Mouse (Mus musculus): ENCODE results near the gene Sertad2.

GRCm38 (mm10) chr11:20592010-20592409, 49.0 kb downstream of the Sertad2 start:
- TF ChIP-seq BHLHE40 (IDR thresholded peaks at IDR 0.05; ENCODE audit: low read depth, low read length): no peak
- no peak for TF ChIP-seq EP300 (IDR thresholded peaks at IDR 0.05; ENCODE audit: low read length)
- TF ChIP-seq MAFK (IDR thresholded peaks at IDR 0.05; ENCODE audit: insufficient replicate concordance, low read length): no peak
- peak in 1 of 2 experiments; percentile 52; a peak in 2 of 4 replicates for TF ChIP-seq CTCF (conservative IDR thresholded peaks at IDR 0.05 in 1 of 2, IDR thresholded peaks at IDR 0.05 in 1 of 2; ENCODE audit: low read depth in 2 of 2, low read length in 2 of 2)
- no peak for TF ChIP-seq POLR2A (IDR thresholded peaks at IDR 0.05; ENCODE audit: low read depth, low read length)
- peak; percentile 33 for TF ChIP-seq RAD21 (IDR thresholded peaks at IDR 0.05; ENCODE audit: low read depth, low read length)
- TF ChIP-seq ELF1 (IDR thresholded peaks at IDR 0.05; ENCODE audit: low read depth, low read length): no peak
